Mouse (Mus musculus): Measurements from ENCODE around the gene Fzd2. TPM values are rescaled to one million over a fixed set of nuclear protein-coding genes. Genes with fewer than 3 reads are reported as not detected.

The Fzd2 gene
- total RNA-seq, 2 experiments from 2014 or later: 4.7 to 5.0 TPM

GRCm38 (mm10) chr11:102655888-102656287 lies 51.7 kb downstream of the Fzd2 start:
- intact Hi-C loops (cut with DNase I): loop anchor here (5.0 kb wide), 1 partner anchor 169 kb away; no protein-coding TSS in a partner anchor
- DNase-seq (ENCODE audit: low spot score): no peak

GRCm38 (mm10) chr11:102656326-102656926 lies 52.2 kb downstream of the Fzd2 start:
- no peak for DNase-seq (ENCODE audit: low spot score)
- intact Hi-C loops (cut with DNase I): loop anchor here (5.0 kb wide), 1 partner anchor 169 kb away; no protein-coding TSS in a partner anchor

DNA sequence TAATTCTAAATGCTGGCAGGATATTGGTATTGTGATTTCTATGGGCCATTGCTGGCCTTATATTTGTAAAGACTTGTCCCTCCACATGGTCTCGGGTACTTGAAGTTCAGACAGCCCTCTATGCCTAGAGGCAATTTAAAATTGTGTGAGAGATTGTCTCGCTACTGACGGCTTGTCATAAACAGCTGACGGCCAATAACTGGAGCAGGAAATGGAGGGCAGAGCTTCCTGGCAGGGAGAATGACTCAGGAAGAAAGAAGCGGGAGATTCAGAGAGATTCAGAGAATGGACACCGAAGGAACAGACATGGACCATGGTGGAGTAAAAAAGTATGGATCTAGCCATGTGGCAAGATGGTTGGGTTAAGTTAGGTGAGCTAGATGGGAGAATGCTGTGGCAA lies 52.7 kb downstream of the Fzd2 start:
- intact Hi-C loops (cut with DNase I): loop anchor here (5.0 kb wide), 1 partner anchor 170 kb away; no protein-coding TSS in a partner anchor
- no peak for DNase-seq (ENCODE audit: low spot score)

Other genes starting within 250 kb of the Fzd2 start
- gene Slc4a1, start 238.2 kb upstream of the Fzd2 start, total RNA-seq (2021): 1 to 10 TPM; 5.3 to 9.5 TPM
- not detected for gene Rundc3a, start 211.0 kb upstream of the Fzd2 start, total RNA-seq (2021)
- gene Slc25a39, start 196.4 kb upstream of the Fzd2 start, total RNA-seq (2021): 100 to 1,000 TPM; 163 to 175 TPM
- 100 to 1,000 TPM; 101 to 104 TPM for gene Grn, start 174.1 kb upstream of the Fzd2 start, total RNA-seq (2021)
- gene Fam171a2, start 156.7 kb upstream of the Fzd2 start, total RNA-seq (2021): 1 to 10 TPM; 5.8 to 6.5 TPM
- gene Itga2b, start 134.3 kb upstream of the Fzd2 start, total RNA-seq (2021): 1 to 10 TPM; 3.5 to 4.5 TPM
- gene Gpatch8, start 48.0 kb upstream of the Fzd2 start, total RNA-seq (2021): 10 to 100 TPM; 19.3 to 23.2 TPM
- gene Gm11627, start 24.9 kb upstream of the Fzd2 start, total RNA-seq (2021): 1 to 10 TPM; 2.2 TPM
- not detected for gene Meioc, start 59.3 kb downstream of the Fzd2 start, total RNA-seq (2021)
- gene Ccdc43, start 93.4 kb downstream of the Fzd2 start, total RNA-seq (2021): 10 to 100 TPM; 21.2 to 22.8 TPM
- 1 to 10 TPM; 3.8 to 4.1 TPM for gene Adam11, start 157.0 kb downstream of the Fzd2 start, total RNA-seq (2021)
- 10 to 100 TPM; 27.4 to 29.2 TPM for gene Gjc1, start 215.3 kb downstream of the Fzd2 start, total RNA-seq (2021)
- 10 to 100 TPM; 11.6 to 17.6 TPM for gene Higd1b, start 231.5 kb downstream of the Fzd2 start, total RNA-seq (2021)

All from heart, postnatal 25 days (tissue).